Mouse (Mus musculus): ENCODE results near the gene Ints3.

Gene Ints3

DNA sequence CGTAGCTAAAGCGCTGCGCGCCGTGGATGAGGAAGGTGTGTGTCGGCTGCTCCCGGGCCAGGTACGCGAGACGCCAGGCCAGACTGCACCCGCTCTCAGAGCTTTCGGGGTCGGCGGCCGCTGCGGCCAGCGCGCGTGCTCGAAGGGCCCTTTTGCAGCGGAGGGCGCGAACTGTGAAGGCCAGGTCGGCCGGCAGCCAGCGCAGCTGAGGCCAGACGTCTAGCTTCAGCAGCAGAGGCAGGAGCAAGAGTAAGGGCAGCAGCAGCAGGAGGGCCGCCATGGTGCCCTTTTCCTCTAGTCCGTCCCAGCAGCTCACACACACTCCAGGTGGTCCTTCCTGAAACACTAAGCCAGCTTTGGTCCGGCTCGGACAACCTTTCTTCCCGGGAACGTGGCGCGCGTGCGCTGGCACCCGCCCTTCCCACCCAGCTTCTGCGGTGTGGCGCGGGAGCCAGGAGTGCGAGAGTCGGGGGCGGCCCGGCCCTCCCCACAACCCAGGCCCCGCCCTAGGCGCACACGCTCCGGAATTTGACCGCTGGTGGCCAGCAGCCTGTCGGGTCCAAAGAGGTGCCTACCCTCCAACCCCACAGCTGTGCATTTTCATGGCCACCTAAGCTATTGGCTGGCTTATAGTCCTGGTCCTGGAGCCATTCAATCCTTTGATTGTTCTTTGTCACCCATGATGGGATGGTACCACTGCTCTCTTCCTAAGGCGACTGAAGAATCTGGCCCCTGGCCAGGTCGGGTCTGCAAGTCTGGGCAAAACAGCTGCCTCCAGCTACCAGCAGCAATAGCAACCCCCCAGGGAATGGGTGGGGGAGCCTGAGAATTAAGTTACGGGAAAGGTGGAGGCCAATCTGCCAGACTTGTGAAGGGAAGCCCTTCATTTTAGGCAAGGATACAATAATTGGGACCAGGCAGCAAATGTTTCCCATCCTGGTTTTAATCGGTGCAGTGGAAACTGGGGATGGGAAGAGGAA, 43.6 kb downstream of the Ints3 start, which contains the start of gene Slc27a3:
Slc27a3 (minus strand) TSS at position 428 of the 980 bp plus-strand sequence.
- DNase-seq = peak; percentile 42

DNA sequence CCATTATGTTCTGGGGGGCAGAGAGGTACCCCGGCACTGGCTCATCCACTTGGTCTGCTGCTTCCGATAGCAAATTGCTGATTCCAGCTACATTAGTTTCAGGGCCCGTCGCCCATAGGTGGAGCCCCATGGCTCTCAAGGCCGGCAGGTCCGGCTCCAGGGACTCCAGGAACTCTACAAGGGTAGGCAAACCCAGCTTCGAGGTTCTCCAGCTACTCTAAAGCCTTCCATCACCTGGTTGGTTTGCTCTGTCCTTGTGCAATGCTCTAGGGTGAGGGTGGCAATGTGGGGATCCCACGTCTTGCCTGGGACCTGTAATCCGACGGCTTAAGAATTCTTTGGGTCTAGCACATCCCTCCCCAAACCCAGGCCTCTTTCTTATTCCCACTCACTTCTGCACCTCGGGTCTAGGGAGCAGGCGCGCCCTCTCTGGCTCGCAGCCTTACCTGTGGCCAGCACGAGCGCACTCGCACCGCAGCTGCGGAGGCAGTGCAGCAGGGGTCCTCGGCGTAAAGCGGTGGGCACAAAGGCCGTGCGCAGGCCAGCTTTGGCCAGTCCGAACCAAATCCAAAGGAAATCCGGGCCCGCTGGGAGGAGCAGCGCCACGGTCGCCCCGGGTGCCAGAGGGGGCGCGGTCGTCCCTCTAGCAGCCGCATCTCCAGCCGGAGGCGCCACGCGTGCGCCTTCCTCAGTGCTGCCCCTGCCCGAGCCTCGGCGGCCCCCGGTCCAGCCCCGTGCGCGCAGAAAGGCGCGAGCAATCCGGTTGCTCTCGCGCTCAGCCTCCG, 44.5 kb downstream of the Ints3 start:
- peak; percentile 33 for DNase-seq

DNA sequence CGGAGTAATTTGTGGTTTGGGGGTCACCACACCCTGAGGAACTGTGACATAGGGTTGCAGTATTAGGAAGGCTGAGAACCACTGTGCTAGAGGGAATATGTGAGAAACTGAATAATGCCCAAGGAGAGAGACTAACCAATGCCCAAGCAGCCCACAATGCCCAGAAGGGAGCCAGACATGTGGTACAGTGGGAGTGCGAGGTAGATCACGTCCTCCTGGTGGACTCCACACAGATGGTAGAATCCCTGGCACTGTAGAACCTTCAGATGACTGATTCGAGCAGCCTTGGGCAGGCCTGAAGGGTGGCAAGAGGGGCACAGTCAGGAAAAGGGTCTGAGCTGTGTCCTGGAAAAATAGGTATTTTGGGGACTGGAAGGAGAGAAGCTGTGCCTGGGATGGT, 45.2 kb downstream of the Ints3 start:
- no peak for DNase-seq

DNA sequence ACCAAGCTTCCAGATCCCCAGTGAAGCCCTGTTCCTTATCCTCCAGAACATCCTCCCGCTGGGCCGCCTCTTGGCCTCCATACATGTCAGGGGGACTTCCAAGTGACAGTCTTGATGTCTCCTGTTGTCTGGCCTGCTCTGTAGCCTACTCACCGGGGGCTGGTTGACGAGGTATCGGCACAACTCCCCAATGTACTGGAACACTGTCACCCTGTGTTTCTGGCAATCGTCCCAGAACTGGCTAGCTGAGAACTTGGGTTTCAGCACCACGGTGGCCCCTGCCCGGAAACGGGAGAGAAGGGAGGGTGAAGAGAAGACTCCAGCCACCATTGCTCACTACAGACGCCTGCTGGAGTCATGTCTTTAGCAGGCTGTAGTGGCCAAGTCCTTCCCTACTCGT, 45.9 kb downstream of the Ints3 start:
- DNase-seq = no peak

DNA sequence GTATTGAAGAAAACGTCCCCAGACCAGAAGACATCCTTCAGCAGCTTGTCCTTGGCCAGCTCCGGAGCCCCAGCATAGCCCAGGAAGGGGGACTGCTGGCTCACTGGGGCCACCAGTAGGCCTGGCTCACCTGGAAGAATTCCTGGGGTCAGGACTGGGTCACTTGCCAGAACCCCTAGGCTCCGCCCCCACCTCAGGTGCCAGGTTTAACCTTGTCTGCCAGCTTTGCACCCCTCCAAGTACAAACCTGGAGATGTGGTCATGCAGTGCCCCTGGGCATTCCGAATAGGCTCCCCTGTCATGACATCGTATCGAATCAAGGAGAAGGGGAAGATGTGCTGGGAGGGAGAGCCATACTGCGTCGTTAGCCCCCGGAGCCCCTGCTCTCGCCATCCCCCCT, 46.6 kb downstream of the Ints3 start:
- no peak for DNase-seq

DNA sequence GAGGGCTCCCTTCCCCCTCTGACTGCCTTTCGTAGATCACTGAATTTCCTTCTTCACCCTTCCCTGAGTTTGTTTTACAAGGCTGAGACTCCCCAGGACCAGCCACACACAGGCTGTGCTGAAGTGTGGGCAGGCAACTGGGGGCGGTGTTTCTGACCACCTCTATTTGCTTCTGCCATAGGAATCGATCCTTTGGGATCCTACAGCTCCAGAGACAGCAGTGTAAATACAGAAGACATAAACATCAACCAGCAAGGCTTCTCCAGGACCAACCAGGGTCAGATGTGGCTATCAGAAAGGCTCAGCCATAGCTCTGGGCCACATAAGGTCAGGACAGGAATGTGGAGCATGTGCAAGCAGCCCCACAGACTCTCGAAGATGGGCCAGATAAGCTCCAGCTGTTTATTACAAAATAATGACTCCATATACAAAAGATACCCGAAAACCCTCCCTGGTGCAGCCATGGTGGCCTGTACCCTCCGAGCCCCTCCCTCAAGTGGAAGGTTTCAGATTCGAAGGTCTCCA, 48.5 kb downstream of the Ints3 start:
- DNase-seq = no peak

DNA sequence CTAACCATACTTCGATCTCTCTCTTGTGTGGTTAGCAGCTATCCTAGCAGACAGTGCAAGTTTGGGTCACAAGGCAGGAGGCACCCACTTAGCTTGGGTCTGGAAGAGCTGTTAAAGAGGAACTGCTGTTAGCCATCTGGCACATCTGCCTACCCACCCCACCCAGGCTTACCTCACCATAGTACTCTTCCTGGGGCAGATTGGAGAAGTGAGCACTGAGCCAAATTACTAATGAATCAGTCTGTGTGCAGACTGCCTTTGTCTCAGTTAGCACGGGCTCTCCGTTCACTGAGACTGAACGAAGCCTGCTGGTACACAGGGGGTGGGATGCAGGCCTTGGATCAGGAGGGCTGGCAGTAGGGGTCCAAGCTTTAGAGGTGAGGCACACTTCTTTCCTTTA, 49.7 kb downstream of the Ints3 start:
- DNase-seq = peak; percentile 39

DNA sequence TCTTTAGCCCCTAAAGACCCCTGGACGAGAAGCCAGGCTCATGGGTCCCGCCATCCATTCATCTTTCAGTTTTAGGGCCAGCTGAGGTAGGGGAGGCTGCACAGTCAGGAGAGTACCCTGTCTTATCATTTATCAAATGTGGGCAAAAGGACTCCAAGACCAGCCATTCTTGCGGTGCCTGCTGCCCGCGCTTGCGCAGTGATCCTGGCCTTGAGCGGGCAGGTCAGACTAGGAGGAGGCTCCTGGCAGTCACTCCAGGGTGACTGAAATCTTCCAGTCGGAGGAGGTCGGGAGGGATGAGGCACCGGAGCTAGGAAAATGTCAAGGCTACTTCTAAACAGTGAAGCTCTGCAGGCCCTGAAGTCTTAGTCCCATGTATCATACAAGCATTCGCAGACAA, 51.7 kb downstream of the Ints3 start:
- no peak for DNase-seq

DNA sequence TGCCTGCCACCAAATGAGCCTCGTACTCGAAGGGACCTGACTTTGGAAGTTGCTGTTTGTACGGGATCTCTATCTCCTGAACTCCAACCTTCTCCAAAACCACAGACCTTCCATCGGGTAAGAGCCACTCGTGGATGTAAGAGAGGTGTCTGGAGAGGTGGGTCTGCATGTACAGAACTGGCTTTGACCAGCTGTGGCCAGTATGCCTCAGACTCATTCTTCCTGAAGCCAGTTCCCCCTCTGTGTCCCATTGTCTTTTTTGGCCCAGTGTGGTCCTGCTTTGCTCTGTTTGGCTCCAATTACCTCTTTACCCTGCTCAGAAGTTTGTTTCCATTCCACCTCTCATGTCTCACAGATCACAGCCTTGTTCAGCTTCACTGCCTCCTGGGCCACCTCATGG, 54.9 kb downstream of the Ints3 start:
- DNase-seq = no peak

DNA sequence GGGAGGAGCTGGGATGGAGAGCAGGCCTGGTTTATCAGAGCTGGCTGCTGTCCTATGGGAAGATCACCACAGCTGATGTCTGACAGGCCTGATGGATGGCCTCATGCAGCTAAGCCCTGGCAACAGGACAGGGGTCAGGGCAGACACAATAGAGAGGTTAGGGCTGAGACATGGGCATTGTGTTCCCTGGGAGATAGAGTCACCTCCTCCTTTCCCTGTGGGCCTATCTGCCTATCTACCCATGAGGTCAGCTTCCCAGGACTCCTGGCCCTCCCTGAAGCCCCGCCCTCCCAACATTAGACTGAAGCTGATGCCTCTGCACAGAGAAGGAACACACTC, 57.2 kb downstream of the Ints3 start:
- DNase-seq = no peak

DNA sequence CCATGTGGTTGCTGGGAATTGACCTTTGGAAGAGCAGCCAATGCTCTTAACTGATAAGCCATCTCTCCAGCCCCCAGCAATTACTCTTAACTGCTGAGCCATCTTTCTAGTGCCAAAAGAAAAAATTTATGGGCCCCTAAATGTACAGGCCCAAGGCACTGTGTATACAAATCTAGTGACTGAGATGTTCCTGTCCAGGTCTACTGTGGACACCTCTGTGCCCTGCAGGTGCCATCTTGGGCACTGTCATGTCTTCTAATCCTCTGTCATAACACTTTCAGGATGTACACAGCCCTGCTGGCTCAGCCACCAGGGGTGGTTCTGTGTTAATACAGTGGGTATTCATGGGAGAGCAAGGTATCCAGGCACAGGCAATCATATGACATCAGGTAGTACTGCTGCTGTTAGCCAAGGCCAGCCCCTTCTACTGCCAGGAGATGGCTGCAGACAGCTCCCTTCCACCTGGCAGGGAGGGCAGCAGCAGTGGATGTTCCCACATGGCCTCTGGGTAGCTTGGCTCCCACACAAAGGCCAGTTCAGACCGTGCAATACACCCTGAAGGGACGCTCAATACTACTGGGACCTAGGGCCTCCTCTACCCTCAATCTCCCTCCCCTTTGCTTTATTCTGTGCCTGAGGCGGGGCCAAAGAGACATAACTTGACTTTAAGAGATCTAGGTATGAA, 57.7 kb downstream of the Ints3 start:
- no peak for DNase-seq

DNA sequence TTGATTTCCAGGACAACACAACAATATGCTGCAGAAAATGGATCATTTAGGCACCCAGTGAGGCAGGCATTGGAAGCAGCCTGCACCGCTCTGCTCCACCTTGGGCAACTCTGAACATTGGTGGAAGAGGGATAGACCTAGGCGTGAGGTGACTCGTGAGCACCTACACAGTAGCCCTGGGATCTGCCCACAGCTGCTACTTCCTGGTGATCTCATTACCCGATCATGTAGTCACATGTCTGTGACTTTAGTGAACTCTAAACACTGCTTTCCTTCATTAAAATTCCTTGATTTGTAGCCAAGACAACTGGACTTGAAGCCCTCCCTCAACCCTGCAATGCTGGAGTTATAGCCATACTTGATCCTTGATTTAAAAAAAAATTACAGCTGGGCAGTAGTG, 59.1 kb downstream of the Ints3 start:
- no peak for DNase-seq

DNA sequence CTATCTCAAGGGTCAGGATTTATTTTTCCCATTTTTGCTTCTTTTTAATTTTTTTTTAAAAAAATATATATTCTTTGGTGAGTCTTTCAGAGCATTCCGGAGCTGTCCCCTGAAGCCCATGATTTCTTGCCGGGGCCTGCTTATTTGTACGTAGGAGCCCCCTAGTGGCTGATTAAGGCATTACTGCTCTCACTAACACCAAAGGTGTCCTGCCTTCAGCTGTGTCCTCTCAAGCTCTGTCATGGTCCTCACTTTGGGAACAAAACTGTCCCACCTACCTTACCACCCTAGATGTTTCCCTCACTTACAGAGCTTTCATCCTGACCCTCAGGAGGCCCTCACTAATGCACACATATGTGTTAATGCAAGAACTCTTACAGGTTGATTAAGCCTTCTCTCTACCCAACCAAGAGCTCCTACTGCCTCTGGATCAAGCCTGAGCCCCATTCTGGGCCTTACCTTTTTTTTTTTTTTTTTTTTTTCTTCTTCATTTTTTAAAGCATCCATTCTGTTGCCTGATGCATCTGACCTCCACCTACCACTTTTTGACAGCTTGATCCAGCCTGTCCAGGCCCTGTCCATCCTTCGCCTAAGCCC, 59.9 kb downstream of the Ints3 start:
- DNase-seq = peak; percentile 83

DNA sequence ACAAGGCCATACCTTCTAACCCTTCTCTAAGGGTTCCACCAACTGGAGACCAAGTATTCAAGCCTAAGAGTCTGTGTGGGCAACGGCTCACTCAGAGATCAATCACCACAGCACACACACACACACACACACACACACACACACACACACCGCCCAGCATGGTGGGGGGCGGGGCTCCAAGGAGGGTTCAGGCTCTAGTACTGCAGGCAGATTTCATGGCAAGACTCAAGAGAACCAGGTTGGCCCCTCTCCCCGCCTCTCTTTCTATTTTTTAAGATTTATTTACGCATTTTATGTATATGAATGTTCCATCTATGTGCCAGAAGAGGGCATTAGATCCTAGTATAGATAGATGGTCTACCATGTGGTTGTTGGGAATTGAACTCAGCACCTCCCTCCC, 60.6 kb downstream of the Ints3 start:
- no peak for DNase-seq

DNA sequence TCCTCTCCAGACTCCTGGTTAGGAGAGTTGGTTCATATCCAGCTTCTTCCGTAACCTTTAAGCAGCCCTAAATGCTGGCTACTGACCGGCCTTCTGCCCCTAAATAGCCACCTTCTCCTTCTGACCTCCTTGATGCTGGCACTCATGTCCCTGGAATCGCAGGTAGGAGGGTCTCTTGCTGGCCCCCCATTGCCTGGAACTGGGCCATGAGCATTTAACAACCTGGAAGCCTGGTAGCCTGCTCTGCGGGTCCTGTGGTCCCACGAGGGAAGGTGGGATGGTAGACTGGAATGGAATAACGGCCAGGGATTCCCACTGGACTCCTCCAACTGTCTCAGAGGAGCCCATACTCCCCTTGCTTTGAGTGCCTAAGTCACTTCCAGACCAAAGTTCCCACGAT, 61.6 kb downstream of the Ints3 start:
- DNase-seq = no peak

DNA sequence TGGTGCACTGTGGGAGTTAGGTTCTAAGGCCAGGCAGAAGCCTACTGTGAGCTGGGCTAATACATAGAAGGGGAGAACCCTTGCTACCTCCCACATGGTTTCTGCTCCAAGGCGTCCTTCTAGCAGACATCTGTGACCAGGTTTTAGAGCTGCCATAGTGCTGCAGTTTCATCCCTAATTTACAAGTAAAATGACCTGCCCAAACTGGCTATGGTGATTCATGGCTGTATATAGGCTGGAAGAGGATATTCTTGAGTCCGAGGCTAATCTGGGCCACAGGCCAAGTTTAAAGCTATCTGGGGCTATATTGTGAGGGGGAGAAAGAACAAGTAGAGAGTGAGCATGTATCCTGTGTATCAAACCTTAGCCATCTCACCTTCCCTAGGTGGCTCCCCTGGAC, 64.4 kb downstream of the Ints3 start:
- no peak for DNase-seq

DNA sequence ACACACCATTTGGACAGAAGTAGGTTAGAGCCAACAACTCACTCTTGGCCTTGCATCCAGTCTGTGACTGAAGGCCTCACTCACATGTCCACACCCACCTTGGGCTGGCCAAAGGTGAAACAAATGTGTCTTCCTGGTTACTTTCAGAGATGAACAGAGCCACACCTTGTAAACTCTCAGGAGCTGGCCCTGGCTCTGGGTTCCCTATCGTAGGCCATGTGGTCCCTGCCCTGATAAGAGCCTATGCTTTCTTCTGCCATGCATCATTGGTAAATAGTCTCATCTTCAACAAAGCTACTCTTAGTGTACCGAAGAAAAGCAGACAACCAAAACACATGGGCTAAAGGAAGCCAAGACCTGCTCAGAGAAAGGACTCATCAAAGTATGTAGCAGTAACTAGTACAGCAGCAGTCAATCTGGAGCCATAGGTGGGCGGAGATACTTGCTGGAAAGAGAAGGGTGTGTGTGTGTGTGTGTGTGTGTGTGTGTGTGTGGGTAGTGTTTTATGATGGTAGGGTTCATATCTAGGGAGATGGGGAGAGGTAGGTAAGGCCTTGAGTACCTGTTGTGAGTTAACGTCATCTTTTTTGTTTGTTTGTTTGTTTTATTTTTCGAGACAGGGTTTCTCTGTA, 66.3 kb downstream of the Ints3 start:
- DNase-seq = no peak

DNA sequence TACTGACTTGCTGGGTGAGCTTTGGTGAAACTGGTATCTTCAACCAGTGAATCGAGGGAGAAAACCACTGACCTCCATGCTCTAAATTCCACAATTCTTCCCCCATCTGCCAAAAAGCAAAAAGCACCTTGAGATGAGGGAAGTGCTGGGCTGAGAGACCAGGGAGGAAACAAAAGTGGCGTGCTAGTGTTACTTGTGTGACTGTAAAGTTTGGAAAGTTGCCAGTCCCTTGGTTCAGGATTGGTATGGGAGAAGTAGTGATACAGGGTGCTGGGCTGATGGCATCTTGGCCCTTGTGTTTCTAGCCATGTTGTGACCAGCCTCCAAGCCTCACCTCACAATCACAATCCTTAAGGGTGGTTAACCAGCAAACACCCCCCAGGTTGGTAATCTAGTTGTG, 71.1 kb downstream of the Ints3 start:
- no peak for DNase-seq

DNA sequence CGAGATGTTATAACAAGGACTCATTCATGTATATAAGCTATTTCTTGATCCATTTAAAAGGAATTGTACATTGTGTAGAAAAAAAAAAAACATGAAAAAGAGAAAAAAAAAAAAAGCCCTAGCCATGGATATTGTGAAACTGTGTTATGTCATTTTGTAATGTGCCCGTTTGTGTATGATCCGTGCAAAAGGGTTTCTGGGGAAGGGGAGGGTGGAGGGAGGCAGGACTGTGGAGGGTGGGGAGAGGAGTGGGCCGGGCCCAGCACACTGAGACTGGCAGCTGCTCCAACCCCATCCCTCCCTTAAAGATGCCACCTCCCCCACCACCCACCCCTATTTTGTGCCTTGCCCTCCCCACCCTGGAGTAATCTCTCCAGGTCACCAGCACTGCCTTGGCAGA, 71.9 kb downstream of the Ints3 start:
- DNase-seq = no peak

DNA sequence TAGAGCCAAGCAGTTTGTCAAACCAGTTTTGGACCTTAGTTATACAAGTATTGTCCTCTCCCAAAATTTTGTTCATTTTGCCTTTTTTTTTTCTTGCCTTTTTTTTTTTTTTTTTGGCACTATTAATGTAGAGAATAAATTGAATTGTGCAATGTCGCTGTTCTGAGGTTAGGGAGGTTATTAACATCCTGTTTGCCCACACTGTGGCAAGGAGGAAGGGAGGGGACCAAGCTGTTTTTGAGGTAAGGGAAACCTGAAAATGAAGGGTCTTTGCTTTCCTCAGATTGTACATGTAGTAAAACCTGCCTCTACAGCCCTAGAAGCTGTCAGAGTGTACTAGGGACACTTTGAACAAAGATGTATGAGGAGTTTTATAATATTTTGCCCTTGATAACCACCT, 74.2 kb downstream of the Ints3 start:
- DNase-seq = no peak

DNA sequence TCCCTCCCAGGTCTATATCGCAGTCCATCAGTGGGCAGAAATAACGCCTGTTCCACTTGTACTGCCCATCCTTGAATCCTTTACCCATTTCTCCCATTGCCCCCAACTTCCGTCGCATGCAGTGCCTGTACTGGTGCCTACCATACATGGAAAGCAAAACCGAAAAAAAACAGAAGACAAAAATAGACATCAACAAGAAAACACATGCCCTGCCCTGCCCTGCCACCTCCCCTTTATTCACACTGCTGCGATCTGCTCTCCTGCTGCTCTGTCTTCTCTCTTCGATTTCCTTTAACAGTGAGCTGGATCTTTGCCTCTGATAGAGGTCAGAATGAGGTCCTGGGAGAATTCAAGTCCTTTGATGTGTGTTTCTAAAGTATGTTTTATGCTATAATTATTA, 75.5 kb downstream of the Ints3 start:
- DNase-seq = no peak

DNA sequence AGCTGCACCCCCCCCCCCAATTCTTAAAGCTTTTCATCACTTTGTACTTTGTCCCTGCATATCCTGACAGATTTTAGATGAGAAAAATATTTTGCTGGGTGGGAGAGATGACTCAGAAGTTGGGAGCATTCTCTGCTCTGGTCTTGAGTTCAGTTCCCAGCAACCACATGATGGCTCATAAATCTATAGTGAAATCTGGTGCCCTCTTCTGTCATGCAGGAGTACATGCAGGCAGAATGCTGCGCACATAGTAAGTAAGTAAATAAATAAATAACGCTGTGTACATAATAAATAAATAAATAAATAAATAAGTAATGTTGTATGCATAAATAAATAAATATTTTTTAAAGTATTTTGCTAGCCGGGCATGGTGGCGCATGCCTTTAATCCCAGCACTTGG, 85.6 kb downstream of the Ints3 start:
- DNase-seq = no peak

Measured in cerebellum, adult 9-11 months (tissue).